Mouse (Mus musculus): ENCODE measurements around the gene Ildr2.

DNA sequence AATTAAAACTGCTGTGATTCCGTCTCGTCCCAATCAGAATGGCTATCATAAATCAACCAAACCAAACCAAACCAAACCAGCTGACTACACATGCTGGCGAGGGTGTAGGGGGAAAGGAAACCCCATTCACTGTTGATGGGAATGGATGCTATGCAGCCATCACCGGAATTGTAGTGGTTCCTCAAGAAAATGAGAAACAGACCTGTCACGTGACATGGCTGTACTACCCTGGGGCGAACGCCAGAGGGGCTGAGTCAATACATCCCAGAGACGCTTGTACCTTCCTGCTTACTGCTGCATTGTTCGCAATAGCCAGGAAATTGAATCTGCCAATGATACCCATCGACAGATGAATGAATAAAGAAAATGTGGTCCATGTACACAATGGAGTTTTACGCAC, 95.8 kb downstream of the Ildr2 start:
- no peak for TF ChIP-seq POLR2A (IDR thresholded peaks at IDR 0.05; ENCODE audit: low read depth, low read length)
- no peak for TF ChIP-seq CTCF (IDR thresholded peaks at IDR 0.05; ENCODE audit: extremely low read depth, insufficient read length, insufficient replicate concordance, low read depth, low read length)
